Mouse (Mus musculus) limb, embryonic 12.5 days (tissue): ENCODE measurements at regions not wholly inside any gene's neighbourhood (a gene's known extent, or its start where the extent isn't known, plus 50 kb on each side); places are given as distances from the start of the nearest gene placed in this dataset.
A peak's percentile ranks its signal among the peaks of the same experiment; 100 is the strongest.

Source experiments
- ATAC-seq: fragments of 200-750 bp; cut with Nextera tagmentation; 2 replicates; pipeline ENCODE4 v1.8.0; 2017; ENCODE audit warnings: low read depth, moderate TSS enrichment; ENCODE audit not compliant: insufficient number of reproducible peaks, insufficient read depth, low FRiP score, low TSS enrichment
- H3K27ac ChIP-seq: fragments of 300-500 bp; sonication (generic); 2 replicates; pipeline ENCODE4 v1.5.1; 2016; ENCODE audit warnings: mild to moderate bottlenecking, moderate library complexity
- H3K27me3 ChIP-seq: fragments of 300-500 bp; sonication (generic); 2 replicates; pipeline ENCODE4 v1.6.1; 2016; ENCODE audit warnings: mild to moderate bottlenecking, moderate library complexity
- H3K36me3 ChIP-seq: fragments of 300-500 bp; sonication (generic); 2 replicates; pipeline ENCODE4 v1.6.1; 2016; ENCODE audit warnings: mild to moderate bottlenecking, moderate library complexity
- H3K4me1 ChIP-seq: fragments of 300-500 bp; sonication (generic); replicated peaks from 2 replicates; pipeline ENCODE4 v1.6.1; 2016
- H3K4me2 ChIP-seq: fragments of 300-500 bp; sonication (generic); 2 replicates; pipeline ENCODE4 v1.6.1; 2016; ENCODE audit warnings: mild to moderate bottlenecking, moderate library complexity
- H3K4me3 ChIP-seq: fragments of 300-500 bp; sonication (generic); replicated peaks from 2 replicates; pipeline ENCODE4 v1.5.1; 2016; ENCODE audit warnings: mild to moderate bottlenecking
- H3K9ac ChIP-seq: fragments of 300-500 bp; sonication (generic); replicated peaks from 2 replicates; pipeline ENCODE4 v1.6.1; 2016; ENCODE audit warnings: mild to moderate bottlenecking, moderate library complexity
- H3K9me3 ChIP-seq: fragments of 300-500 bp; sonication (generic); 2 replicates; pipeline ENCODE4 v1.6.1; 2016; ENCODE audit warnings: mild to moderate bottlenecking, moderate library complexity
- WGBS: fragments of 180-500 bp; shearing (Covaris S2); methylation state at CpG from one replicate; pipeline ENCODE4 v1.1.7; 2016; 5-methylcytosine and 5-hydroxymethylcytosine counted together

GRCm38 (mm10) chr11:64579826-64580225 lies 143.4 kb upstream of the F930015N05Rik start:
- Histone ChIP-seq H3K9me3 (no peaks in the 10 kb centered on the region), H3K27me3 (no peaks in the 10 kb centered on the region), H3K27ac (no peak overlapping the region), H3K4me3 (no peak overlapping the region), H3K4me2 (no peak overlapping the region), H3K4me1 (peaks cover 4% of the 10 kb centered on the region; the same call in 1 of the 2 replicates), H3K9ac (no peak overlapping the region), H3K36me3 (no peaks in the 10 kb centered on the region)
- 80% methylated on average over 3 of the region's 3 CpGs for WGBS
- no peak for ATAC-seq

- Histone ChIP-seq H3K4me3 (no peak overlapping the region), H3K9ac (no peak overlapping the region), H3K9me3 (no peaks in the 10 kb centered on the region), H3K4me2 (no peak overlapping the region), H3K27me3 (no peaks in the 10 kb centered on the region), H3K36me3 (no peaks in the 10 kb centered on the region), H3K27ac (no peak overlapping the region), H3K4me1 (peaks cover 25% of the 10 kb centered on the region)
- ATAC-seq = no peak
- 62% methylated on average over 6 of the region's 6 CpGs for WGBS
Observed at GRCm38 (mm10) chr11:64586056-64586455, 149.6 kb upstream of the F930015N05Rik start.

- no peak overlapping the region for H3K4me2 ChIP-seq
- H3K27me3 ChIP-seq = no peaks in the 10 kb centered on the region
- no peaks in the 10 kb centered on the region for H3K9me3 ChIP-seq
- H3K4me1 ChIP-seq = peaks cover 25% of the 10 kb centered on the region
- H3K9ac ChIP-seq = no peak overlapping the region
- ATAC-seq = no peak
- 78% methylated on average over 7 of the region's 7 CpGs for WGBS
- H3K27ac ChIP-seq = no peak overlapping the region
- no peaks in the 10 kb centered on the region for H3K36me3 ChIP-seq
- no peak overlapping the region for H3K4me3 ChIP-seq
Observed at GRCm38 (mm10) chr11:64587034-64587710, 150.7 kb upstream of the F930015N05Rik start.

- H3K27me3 ChIP-seq = no peaks in the 10 kb centered on the region
- H3K9me3 ChIP-seq = no peaks in the 10 kb centered on the region
- H3K4me3 ChIP-seq = no peak overlapping the region
- WGBS = 13% methylated on average over 13 of the region's 13 CpGs
- no peak overlapping the region for H3K27ac ChIP-seq
- H3K9ac ChIP-seq = no peak overlapping the region
- H3K4me1 ChIP-seq = peaks cover 25% of the 10 kb centered on the region
- peak overlapping the region; percentile 13; the same call in 1 of the 2 replicates for H3K4me2 ChIP-seq
- ATAC-seq = no peak
- H3K36me3 ChIP-seq = no peaks in the 10 kb centered on the region
Observed at GRCm38 (mm10) chr11:64587751-64588600, 151.5 kb upstream of the F930015N05Rik start.

- Histone ChIP-seq H3K4me1 (peaks cover 25% of the 10 kb centered on the region), H3K9me3 (no peaks in the 10 kb centered on the region), H3K27ac (no peak overlapping the region), H3K4me2 (peak overlapping the region; percentile 13; the same call in 1 of the 2 replicates), H3K9ac (no peak overlapping the region), H3K27me3 (no peaks in the 10 kb centered on the region), H3K4me3 (no peak overlapping the region), H3K36me3 (no peaks in the 10 kb centered on the region)
- no peak for ATAC-seq
- WGBS = 9% methylated on average over 6 of the region's 6 CpGs
Observed at GRCm38 (mm10) chr11:64588601-64588989, 152.1 kb upstream of the F930015N05Rik start.

- no peak overlapping the region for H3K9ac ChIP-seq
- no peak overlapping the region for H3K4me3 ChIP-seq
- H3K36me3 ChIP-seq = no peaks in the 10 kb centered on the region
- peaks cover 25% of the 10 kb centered on the region for H3K4me1 ChIP-seq
- no peaks in the 10 kb centered on the region for H3K9me3 ChIP-seq
- no peak for ATAC-seq
- H3K27me3 ChIP-seq = no peaks in the 10 kb centered on the region
- H3K27ac ChIP-seq = peak overlapping the region; percentile 20; the same call in 1 of the 2 replicates
- H3K4me2 ChIP-seq = 0 out of 2 replicates have a peak overlapping the region, but pooled peaks have one; percentile 13
- WGBS = 34% methylated on average over 7 of the region's 7 CpGs
Observed at GRCm38 (mm10) chr11:64589026-64589425, 152.6 kb upstream of the F930015N05Rik start.

- H3K27ac ChIP-seq = no peak overlapping the region
- no peaks in the 10 kb centered on the region for H3K36me3 ChIP-seq
- peaks cover 25% of the 10 kb centered on the region for H3K4me1 ChIP-seq
- 50% methylated on average over 4 of the region's 4 CpGs for WGBS
- H3K27me3 ChIP-seq = no peaks in the 10 kb centered on the region
- no peaks in the 10 kb centered on the region for H3K9me3 ChIP-seq
- 0 out of 2 replicates have a peak, but pooled peaks have one; percentile 31 for ATAC-seq
- no peak overlapping the region for H3K9ac ChIP-seq
- H3K4me3 ChIP-seq = no peak overlapping the region
- H3K4me2 ChIP-seq = no peak overlapping the region
Observed at GRCm38 (mm10) chr11:64590091-64590490, 153.6 kb upstream of the F930015N05Rik start.

GRCm38 (mm10) chr11:64592253-64592652 lies 155.8 kb upstream of the F930015N05Rik start:
- no peak overlapping the region for H3K27ac ChIP-seq
- 82% methylated on average over 2 of the region's 2 CpGs for WGBS
- H3K27me3 ChIP-seq = peaks cover 2% of the 10 kb centered on the region; the same call in 1 of the 2 replicates
- H3K9me3 ChIP-seq = no peaks in the 10 kb centered on the region
- H3K4me2 ChIP-seq = no peak overlapping the region
- H3K36me3 ChIP-seq = no peaks in the 10 kb centered on the region
- no peak for ATAC-seq
- H3K9ac ChIP-seq = no peak overlapping the region
- no peak overlapping the region for H3K4me3 ChIP-seq
- H3K4me1 ChIP-seq = peaks cover 25% of the 10 kb centered on the region

- Histone ChIP-seq H3K36me3 (no peaks in the 10 kb centered on the region), H3K27me3 (peaks cover 2% of the 10 kb centered on the region; the same call in 1 of the 2 replicates), H3K4me3 (no peak overlapping the region), H3K9me3 (peaks cover 4% of the 10 kb centered on the region; the same call in 1 of the 2 replicates), H3K4me2 (no peak overlapping the region), H3K27ac (no peak overlapping the region), H3K4me1 (peaks cover 5% of the 10 kb centered on the region; the same call in 1 of the 2 replicates), H3K9ac (no peak overlapping the region)
- WGBS = 92% methylated on average over 4 of the region's 4 CpGs
- ATAC-seq = no peak
Observed at GRCm38 (mm10) chr11:64597305-64597704, 160.9 kb upstream of the F930015N05Rik start.

GRCm38 (mm10) chr11:64599178-64599577 lies 162.7 kb upstream of the F930015N05Rik start:
- peaks cover 2% of the 10 kb centered on the region; the same call in 1 of the 2 replicates for H3K27me3 ChIP-seq
- H3K9ac ChIP-seq = no peak overlapping the region
- peaks cover 4% of the 10 kb centered on the region; the same call in 1 of the 2 replicates for H3K9me3 ChIP-seq
- H3K36me3 ChIP-seq = no peaks in the 10 kb centered on the region
- WGBS = 75% methylated on average over 3 of the region's 3 CpGs
- no peak overlapping the region for H3K4me2 ChIP-seq
- peaks cover 5% of the 10 kb centered on the region; the same call in 1 of the 2 replicates for H3K4me1 ChIP-seq
- H3K27ac ChIP-seq = no peak overlapping the region
- ATAC-seq = no peak
- no peak overlapping the region for H3K4me3 ChIP-seq
